Mouse (Mus musculus) layer of hippocampus, postnatal 25 days (tissue): ENCODE measurements at regions not wholly inside any gene's neighbourhood (a gene's known extent, or its start where the extent isn't known, plus 50 kb on each side); places are given as distances from the start of the nearest gene placed in this dataset.

ENCODE experiments used
- DNase-seq, 2 experiments: peaks; one replicate each; pipeline ENCODE4 v3.0.0; 2022; ENCODE audit warnings: mixed read lengths in 2 of 2, low spot score in 1 of 2; ENCODE audit errors: extremely low spot score in 1 of 2

DNA sequence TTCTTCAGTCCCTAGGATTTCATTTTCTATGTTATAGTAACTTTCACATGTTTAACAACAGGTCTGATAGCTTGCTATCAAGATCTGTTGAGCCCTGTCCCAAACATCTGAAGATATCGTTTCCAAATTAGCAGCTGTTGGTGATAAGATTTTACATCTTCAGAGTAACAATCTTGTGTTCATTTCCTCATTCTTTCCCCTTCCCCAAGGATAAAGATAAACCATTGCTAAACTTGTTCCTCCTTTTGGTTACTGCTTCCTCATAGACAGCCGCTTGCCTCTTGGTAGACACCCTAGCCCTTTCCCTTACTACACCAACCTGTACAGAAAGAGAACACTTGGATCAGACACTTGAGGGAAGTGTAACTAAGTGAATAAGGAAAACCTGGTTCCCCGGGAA is 58.6 kb downstream of the Kcnrg start:
- no peak for DNase-seq

DNA sequence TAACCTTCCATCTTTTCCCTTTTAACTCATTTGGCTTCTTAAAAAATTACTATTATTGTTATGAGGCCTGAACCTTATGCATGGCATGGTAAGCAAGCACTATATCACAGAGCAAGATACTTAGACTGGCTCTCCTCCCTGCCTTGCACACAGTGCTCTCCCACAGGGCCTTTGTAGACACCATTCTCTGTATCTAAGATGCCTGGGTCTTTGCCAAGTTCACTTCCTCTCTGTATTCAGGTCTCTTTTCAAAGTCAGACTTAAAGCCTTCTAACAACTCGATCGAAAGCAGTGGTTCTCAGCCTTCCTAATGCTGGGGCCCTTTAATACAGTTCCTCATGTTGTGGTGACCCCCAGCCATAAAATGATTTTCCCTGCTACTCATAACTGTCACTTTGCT is 65.9 kb downstream of the Kcnrg start:
- no peak for DNase-seq

DNA sequence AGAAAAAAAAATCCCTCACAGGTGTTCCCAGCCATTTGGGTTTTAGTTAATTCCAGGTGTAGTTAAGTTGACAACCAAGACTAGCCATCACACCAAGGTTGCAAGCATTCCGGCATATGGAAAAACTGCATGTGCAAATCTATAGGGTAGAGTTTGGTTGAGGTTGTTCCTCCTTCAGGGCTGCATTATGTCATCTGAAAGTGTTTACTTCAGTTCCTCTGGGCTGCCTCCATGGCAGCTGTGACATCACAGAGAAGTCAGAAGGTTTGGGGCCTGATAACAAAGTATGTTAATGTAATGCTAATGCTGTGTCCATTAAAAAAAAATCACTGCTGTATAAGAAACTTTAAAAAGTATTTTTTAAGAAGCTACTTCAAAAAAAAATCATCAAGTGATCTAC is 70.8 kb downstream of the Kcnrg start:
- DNase-seq = no peak

DNA sequence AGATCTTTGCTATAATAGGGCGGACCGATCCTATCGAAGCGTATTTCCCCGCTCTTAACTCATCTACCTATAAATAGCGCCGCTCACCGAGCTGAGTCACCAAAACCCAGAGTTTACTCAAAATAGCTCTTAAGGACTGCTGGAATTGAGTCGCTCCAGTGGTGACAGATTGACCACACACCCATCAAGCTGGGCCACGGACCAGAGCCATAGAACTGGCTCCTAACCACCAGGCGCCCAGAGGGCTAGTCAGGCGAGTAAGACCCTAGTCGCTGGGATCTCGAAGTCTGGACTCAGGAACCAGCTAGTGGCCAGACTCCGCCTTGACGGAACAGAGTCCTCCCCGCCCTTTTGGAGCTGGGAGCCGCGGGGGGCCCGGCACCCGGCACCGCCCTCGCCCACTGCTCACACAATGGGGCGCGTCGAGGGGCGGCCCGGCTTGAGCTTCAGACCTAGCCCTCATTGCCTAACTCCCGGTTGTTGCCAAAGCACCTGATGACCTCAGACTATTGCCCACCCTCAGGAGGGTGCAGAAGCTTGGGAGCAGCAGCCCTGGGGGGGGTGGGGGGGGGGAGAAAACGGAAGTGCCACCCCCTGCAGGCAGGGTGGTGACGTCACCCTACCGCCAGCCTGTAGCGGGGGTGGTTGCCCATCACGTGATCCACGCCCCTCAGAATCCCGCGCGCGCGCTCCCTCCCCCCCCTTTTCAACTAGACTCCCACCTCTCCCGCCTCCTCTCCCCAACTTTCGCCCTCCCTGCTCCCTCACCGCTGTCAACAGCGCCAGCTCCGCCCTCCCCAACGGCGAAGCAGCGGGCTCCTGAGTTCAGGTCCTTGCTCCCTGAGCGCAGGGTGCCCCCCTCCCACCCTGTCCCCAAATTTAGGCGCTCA is 73.8 kb downstream of the Kcnrg start:
- DNase-seq = peak; percentile 70 to 76

DNA sequence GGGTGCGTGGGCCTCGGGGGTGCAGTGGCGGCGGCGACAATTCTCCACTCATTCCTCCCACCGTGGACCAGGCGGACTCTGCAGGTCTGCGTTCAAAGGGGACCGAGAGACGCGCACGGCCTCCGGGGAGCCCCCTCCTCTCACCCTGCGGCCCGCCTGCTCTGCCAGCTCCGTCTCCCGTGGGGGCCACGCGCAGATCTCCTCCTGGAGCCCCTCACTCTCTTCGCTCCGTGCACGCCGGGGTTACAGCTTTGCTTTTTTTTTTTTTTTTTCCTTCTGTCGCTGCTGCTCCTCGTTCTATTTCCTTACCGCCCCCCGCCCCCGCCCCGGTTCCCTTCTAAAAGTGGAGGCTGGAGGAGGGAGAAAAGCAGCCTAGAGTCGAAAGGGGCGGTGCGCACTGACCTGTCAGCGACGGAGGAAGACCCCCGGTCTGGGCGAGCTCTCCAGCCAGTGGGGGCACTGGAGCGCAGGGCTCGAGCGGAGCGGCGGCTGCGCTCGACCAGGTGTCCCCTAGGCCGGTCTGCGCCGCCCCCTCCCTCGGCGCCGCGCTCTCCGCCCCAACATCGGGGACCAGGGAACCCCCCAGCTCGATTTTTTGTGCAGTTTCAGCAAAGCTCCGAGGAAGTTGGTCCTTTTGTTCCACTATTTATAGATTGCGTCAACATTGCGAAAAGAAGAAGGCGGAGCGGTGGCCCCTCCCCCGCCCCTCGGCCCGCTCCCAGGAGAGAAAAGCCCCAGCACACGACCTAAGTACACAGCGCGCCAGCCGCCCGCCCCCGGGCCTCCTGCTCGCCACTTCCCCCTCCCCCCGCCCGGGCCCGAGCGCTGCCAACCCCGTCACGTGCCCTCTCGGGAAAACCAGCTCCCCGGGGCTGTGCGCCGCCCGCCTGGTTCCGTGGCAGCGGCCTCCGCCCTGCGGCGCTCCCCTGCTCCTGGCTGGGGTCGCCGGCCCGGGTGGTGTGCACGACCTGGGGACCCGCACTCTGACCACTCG is 74.7 kb downstream of the Kcnrg start:
- DNase-seq = peak; percentile 79 to 87

DNA sequence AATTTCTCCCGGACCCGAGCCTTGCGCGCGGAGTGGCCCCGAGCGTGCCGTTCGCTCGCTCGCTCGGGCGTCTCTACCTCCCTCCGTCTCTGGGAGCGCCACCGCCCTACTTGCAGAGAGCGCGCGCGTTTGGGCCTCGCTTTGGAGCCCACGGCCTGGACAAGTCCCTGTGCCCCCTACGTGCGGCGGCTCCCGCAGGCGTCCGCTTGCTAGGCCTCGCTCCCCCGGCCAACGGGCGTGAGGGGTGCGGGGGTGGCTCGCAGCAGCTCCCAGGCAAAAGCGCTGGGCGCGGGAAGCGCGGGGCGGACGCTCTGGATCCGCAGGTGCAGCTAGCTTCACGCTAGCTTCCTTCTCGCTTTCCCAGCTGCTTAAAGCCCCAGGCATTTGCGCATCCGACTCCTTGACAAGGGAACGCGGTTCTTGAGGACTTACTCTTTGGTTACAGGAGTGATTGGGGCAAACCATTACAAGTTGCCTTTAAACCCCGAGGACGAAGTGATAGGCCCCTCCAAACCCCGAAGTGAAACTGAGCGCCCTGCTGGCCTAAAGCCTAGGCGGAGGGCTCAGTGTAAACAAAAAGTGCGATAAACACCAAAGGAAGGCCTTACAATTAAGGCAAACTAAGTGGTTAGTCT is 75.6 kb downstream of the Kcnrg start:
- DNase-seq = peak; percentile 48 to 76

DNA sequence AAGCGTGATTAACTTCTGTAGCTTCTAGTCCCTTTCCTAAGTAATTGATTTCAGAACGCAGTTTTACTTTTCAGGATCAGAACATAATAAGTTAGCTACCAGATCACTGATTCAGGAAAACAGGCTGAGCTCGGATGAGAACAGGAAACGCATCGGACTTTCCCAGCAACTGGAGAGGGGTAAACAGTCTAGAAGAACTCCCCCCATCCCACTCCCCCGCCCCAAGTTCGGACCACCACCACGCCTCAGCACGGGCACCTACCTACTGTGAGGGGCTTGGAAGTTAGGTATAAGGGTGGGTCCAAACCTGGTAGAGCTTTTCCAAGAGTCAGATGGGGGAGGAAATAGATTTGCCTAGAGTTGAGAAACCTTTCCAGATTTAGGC is 76.1 kb downstream of the Kcnrg start:
- no peak for DNase-seq

DNA sequence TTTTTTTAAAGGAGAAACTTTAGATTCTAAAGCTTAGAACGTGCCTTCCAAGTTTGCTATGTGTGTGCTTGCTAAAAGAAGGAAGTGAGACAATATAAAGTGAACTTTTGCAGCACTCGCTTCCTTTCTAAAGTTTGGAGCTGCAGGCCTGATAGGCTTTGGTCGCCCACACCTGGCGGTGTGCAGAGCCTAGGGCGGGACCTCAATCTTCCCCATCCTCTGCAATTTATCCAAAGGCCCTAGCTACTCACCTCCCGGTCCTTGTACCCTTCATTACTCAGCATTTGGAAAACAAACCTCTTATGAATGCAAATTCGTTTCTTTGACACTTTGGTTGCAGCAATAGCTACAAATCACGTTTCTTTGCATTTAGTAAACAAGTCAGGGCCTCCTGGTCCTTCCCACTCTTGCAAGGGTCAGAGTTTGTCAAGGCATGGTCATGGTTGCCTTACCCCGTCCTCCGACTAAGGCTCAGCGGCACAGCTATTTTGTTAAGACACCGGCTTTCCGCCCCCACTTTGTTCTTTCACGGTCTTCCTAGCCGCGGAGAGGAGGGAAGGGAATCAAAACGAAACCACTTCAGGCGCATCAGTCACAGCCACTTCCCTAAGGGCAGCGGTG is 76.6 kb downstream of the Kcnrg start:
- no peak for DNase-seq

DNA sequence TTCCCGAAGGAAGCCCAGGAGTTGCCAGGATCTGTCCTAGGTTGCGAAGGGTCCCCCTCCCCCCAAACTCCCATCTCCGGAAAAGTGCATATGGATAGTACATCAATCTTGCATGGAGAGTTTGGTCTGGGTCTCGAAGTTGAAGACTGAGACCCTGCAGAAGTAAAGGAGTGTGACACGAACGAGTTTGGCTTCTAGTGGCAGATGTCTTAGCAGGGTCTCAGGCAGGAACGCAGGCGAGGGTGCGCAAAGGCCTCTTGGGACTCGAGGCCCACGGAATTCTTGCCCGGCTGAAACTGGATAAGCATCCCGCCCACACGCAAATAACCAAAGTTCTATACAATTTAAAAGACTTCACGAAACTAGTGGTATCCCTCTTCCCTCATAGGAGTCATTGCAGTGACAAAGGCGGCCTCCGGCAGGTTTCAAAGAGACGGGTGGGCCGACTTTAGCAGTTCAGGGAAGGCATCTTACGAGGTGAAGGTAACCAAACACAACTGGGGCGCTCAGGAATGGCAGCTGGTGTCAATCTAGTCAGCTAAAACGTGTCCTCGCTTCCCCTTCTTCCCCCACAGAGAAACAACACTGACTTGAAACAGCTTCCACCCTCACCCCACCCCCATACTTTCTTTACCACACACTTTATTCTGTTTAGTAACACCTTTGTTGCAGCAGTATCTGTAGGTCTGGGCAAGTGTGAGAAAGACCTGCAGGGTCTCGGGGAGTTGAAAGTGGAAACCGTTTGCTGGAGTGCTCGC is 77.4 kb downstream of the Kcnrg start:
- no peak for DNase-seq

DNA sequence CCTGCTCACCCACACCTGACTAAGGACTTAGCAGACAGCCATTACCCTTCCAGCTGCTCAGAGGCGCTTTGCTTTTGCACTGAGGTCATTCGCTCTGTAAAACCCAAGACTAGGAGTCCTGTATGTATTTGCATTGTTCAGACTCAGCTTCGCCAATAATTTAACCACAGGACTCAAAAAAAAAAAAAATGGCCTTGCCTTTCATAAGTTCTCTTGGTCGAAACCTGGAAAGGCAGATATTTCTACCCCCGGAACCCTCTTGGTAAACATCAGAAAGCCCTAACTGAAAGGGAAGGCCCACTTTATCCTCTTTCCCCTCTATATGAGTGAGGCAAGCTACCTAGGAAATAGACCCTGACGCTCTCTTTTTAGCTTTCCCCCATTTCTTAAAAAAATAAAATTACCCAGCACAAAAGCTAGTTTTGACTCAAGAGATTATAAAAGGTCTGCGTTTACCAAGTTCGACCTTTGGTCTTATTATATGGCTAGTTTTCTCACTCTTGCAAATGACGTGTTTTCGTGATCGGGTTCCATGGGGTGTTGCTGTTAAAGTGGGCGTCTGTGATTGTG is 78.1 kb downstream of the Kcnrg start:
- no peak for DNase-seq

DNA sequence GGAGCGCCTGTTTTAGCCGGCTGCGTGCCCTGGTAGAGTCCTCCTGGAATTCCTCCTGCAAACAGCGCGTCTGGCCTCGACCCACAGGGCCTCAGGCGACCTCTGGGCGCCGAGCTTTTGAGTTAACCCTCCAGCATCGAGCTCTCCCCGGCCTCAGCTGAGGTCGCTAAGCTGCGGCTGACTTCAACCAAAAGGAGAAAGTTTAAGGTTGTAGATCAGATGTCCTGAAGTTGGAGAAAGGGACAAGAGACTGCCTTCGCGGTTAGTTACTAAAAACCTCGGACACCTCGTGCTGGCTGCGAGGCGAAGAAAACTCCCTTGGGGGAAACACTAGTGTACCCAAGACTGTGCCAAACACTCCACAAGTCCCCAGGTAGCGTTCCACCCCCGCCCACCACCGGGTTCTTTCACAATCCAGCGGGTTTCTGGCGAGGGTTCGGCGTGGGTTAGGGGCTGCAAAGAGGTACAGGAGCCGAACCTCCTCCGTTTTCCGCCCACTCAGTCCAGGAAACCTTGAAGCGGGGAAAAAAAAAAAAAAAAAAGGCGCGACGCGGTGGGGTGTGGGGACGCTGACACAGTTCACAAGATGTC is 78.9 kb downstream of the Kcnrg start:
- no peak for DNase-seq

DNA sequence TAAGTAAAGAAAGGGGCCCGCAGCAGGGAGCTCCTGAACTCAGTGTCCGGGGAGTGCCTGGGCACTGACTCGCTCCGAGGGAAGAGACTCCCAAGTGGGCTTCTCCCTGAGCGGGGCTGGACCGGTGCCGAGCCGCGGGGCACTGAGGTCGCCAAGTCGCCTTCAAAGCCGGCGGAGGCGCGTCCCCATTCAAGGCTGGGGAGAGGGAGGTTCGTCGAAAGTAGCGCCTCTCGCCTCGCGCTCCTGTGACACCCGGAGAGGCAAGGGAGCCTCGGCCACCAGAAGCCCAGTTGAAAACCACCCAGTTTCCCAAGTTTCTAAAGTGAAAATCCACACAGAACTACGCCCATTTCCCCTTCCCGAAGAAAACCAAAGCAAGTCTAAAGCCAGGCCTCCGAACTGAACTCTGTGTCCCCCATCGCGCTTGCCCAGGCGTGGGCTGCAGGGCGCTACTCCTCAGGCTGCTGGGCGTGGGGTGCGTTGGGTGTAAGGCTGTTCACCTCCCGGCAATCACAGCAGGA is 79.6 kb downstream of the Kcnrg start:
- no peak for DNase-seq

DNA sequence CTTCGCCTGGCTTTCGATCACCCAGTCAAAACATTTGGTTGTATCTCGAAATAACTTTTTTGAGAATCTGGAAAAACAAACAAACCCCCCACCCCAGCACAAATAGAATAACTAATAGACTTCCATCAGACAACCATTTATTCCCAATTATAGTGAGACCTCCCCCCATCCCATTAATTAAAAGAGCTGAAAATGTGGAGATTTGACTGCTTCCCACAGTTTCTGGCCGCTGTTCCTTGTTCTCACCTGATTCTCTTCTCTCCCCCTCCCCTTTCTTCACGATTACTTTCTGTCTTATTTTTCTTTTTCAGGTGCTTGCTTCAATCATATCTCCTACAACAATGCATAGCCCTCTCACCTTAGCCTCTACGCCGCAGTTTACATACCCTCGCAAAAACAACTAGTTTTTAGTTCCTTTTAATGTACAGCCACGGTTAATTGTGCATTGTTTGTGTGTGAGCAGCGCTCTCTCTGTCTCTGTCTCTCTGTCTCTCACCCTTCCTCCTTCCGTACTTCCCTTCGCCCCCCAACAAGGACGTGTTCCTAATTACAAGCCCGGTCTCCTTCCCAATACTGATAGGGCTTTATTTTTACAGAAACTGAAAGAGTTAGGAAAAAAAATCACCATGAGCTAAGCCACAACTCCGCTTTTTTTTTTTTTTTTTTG is 80.2 kb downstream of the Kcnrg start:
- no peak for DNase-seq

DNA sequence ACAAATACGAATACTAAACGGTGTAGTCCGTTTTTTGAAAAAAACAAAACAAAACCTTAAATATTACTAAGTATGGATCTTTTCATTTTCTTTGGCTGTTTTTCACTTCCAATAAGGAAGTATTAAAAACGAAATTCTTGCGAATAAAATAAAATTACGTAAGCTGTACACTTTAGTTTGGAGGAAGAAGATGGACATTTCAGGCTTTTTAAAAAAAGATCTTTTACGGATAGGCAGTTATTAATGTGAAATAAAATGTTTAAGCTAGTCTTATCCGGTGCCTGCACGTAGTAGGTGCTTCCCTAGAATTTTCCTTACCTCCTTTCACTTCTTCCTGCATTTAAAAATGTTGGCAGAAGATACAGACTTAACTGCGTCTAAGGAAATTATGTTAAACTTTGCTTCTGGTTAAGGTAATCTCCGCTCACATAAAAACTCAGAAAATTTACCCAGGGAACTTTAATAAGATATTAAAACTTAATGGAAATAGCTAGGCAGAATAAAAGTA is 80.8 kb downstream of the Kcnrg start:
- DNase-seq = no peak

DNA sequence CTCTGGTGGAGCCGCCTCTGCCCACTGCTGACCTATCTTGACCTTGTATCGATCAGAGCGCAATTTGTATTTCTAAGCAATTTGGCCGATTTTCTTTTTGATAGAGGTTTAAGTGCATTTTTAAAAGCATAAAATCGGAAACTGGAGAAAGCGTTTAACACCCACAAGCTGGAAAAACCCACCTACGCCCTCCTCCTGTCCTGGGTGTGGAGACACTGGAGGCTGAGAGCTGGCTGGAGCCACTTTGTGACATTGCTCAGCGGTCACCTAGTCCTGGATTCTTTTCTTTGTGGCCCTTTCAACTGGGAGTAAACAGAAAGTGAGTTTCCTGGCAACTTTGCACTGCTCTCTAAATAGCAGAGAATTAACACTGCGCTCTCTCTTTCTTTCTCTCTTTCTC is 81.4 kb downstream of the Kcnrg start:
- DNase-seq = no peak

DNA sequence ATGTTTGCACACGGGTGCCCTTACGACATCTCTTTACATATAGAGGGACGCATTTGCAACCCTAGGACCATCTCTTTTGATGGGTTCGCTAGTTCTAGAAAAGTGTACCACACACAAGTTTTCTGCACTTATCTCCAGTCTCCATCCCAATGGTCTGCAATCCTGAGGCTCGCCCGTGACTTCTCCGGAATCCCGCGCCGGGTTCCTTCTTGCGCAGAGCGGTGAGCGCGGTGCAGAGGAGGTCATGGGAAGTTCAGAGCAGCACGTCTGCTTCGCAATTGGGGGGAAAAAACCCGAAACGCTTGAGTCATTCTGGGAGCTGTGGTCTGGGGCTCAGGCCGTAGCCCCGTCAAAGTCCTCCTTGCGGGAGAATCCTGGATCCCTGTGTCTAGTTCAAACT is 82.0 kb downstream of the Kcnrg start:
- no peak for DNase-seq

DNA sequence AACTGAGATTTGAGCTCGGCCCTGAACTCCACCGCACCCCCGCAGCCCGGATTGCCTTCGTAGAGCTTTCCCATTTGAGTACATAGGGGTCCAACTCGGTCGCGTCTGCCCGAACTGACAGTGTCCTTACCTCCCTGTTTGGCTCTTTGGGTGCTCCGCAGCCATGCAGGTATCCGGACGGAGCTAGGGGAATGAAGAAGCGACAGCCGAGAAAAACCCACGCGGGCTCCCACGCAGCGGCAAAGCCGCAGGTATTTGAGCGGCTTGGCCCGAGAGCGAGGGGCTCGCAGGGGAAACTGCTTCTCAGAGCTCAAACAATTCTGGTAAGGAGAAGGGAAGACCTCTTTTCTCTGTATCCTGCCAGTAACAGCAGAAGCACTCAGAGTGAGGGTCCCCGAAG is 82.5 kb downstream of the Kcnrg start:
- DNase-seq = no peak

DNA sequence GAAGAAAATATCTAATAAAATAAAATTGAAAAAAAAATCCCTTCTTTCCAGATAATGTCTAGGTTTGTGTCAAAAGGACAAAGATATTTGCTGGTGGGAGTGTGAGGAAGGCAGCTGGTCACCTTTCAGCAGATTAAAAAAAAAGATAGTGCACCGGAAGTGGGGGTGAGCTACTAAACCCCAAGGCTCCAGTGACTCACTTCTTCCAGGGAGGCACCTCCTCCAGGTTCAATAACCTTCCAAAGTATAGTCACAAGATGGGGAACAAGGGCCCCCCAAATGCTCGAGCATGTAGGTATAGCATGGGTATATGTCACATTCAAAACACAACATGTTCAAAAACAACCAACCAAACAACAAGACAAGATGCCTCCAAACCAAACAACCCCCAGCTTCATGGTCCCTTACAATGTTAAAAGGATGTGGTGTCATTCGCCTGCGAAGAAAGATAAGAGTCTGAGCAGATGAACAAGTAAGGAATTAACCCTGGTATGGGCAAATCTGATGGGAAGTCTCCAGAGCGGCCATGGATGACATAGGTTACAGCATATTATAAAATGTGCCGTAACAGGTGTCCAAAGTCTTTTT is 84.6 kb downstream of the Kcnrg start:
- no peak for DNase-seq
